Mouse (Mus musculus) heart, postnatal 14 days (tissue): ENCODE data around the gene Gnb3. TPM values are rescaled to one million over a fixed set of nuclear protein-coding genes. Genes with fewer than 3 reads are reported as not detected.
A peak's percentile ranks its signal among the peaks of the same experiment; 100 is the strongest.
"Not testable (repeated sequence)": the region's sequence is repeated elsewhere in the genome, so short reads cannot be mapped to it uniquely, and the experiment has no call there.

Experiments used
- DNase-seq, 2 experiments: peaks; one replicate each; pipeline ENCODE4 v3.0.0; 2021 to 2022
- intact Hi-C: fragments of 180-260 bp; cut with DNase I; formaldehyde crosslinking; loops from one replicate; pipeline ENCODE4 v1.15.1; 2025
- total RNA-seq, 2 experiments: library from RNA; stranded (reverse); gene quantifications; 2 replicates each; pipeline ENCODE4 v1.2.3; 2021

Gnb3 gene
- total RNA-seq, 2 experiments from 2014 or later: 2.8 to 3.3 TPM

DNA sequence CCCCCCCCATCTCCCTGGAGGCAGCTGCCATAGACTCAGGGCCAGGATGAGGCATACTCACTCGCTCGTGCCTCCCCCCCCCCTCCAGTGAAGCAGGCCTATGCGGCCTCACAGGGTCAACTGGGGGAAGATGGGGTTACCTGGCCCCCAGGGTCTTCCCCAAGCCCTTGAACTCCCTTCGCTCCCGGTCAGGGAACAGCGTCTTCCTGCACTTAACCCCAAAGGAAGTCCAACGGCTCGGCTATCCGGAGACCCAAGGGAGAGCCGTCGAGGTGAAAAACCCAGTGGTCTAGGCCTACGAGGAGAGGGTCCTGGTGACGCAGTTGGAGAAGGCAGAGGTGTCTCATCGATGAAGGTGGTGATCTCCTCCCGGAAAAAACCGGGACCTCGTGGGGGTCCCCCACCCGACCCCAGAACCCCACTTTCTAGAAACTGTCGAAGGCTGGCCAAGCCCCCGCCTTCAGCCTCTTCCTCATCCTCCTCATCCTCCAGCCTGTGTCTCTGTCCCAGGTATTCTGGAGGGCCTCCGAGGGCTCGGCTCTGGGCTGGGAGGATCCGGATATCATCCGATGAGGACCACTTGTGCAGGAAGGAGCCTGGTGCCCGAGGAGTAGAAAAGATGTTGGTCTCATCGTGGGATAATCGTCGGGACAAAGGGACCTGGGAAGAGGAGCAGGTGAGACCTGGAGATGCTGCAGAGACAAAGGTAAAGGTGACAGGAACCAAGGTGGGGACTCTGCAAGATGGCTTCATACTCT is 18.7 kb upstream of the Gnb3 start:
- DNase-seq: no peak
- intact Hi-C loops: loop anchor here (1.0 to 10.0 kb wide), 2 partner anchors 72 to 106 kb away; partner anchors contain the start of gene Cops7a

DNA sequence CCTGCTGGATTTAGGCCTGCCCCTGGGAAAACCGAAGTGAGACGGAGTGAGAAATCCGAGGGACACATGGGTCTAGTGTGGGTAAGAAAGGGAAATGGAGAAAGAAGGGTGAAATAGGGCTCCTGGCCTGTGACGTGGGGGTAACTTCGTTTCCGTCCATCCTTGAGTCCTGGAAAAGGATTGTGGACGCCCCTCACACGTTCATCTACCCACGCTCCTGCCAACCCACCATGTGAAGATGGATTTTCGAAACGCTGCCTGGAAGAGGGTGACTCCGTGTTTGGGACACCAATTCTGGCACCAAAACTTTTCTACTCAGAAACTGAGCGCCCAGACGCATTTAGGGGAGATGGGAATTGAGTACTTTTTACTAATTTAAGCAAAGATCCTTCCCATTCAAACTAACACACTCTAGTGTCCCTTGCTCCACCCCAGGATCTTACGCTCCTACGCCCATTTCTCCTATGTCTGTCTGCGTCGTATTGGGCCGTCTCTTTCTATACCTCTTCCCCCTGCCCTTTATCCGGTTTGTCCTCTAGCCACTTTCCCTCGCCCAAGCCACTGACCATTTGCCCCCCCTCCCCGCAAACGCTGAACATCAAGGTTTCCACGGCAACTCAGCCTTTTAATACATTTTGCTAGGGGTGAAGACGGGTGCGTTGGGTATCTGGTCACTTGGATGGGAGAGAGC is 17.9 kb upstream of the Gnb3 start:
- intact Hi-C loops: loop anchor here (10.0 kb wide), 1 partner anchor 107 kb away; the partner anchor contains the start of gene Cops7a
- DNase-seq: no peak

DNA sequence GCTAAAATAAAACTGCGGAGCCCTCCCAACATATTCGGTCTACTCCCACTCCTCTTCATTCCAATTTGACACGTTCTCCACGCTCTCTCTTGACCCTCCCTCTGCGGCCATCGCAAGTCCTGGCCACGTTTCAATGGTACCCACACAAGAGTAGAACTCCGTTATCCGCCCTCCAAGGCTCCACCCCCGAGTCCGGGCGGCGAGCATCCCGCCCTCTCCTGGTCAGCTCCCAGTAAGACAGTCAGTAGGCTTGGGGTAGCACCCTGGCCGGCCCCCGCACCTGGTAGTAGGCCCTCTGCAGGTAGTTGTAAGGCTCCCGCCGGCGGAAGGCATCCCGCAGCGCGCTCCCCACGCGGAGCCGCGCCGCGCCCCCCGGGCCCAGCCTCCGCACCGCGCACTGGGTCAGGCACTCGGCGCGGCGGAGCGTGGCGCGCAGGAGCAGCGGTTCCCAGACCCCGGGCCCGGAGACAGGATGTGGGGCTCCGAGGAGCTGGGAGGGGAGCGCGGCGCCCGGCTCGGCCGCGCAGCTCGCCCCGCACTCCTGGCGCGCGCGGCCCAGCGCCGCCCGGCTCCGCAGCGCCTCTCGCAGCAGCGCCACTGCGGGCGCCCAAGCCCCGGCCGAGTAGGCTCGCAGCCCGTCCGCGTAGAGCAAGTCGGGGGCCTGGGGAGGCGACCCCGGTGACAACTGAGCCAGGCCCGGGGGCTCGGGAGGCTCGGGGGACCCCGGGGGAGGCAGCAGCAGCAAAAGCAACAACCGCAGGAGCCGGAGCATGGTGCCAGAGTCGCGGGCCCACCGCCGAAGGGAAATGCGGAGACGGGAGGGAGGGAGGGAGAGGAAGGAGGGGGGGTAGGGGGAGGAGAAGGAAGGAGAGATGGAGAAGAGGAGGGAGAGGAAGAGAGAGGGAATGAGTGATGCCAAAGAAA is 17.1 kb upstream of the Gnb3 start, which contains the start of gene P3h3:
Gene P3h3 (minus strand): TSS at position 837 of the 924 bp plus-strand sequence.
- intact Hi-C loops: loop anchor here (10.0 kb wide), 1 partner anchor 108 kb away; the partner anchor contains the start of gene Cops7a
- peak; percentile 82 to 86 for DNase-seq

GRCm38 (mm10) chr6:124856321-124856720 is 16.2 kb upstream of the Gnb3 start:
- DNase-seq: no peak
- intact Hi-C loops: loop anchor here (10.0 kb wide), 1 partner anchor 108 kb away; the partner anchor contains the start of gene Cops7a

- intact Hi-C loops: loop anchor here (10.0 kb wide), 1 partner anchor 110 kb away; the partner anchor contains the start of gene Cops7a
- no peak for DNase-seq
These were observed 14.6 kb upstream of the Gnb3 start for GRCm38 (mm10) chr6:124854647-124855046.

DNA sequence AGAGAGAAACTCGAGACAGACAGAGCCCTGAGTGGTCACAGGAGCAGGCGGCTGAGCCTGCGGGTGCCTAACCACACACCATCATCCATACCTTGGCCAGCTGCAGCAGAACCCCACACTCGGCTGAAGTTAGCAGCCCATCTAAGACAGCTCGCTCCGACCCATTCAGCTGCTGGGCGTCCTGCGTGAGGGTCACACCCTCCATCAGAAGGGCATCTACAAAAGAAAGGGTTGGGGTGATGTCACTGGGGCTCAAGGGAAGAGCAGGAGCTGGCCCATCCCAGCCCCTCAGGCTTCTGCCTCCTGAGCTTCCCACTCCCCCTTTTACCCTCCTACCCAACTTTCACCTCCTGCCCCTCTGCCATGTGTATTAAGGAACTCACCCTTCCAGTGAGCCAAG is 10.5 kb upstream of the Gnb3 start:
- intact Hi-C loops: loop anchor here (10.0 kb wide), 1 partner anchor 114 kb away; the partner anchor contains the start of gene Cops7a

GRCm38 (mm10) chr6:124847305-124847704 is 7.2 kb upstream of the Gnb3 start:
- DNase-seq: peak; percentile 89 to 97
- intact Hi-C loops: loop anchor here (5.0 kb wide), 1 partner anchor 235 kb away; no protein-coding TSS in a partner anchor

More for the DNA sequence above, 10.5 kb upstream of the Gnb3 start:
- no peak for DNase-seq

- DNase-seq: peak; percentile 36 to 49
- intact Hi-C loops: no loop called here
These were observed 270 bp downstream of the Gnb3 start for GRCm38 (mm10) chr6:124839805-124840204.

DNA sequence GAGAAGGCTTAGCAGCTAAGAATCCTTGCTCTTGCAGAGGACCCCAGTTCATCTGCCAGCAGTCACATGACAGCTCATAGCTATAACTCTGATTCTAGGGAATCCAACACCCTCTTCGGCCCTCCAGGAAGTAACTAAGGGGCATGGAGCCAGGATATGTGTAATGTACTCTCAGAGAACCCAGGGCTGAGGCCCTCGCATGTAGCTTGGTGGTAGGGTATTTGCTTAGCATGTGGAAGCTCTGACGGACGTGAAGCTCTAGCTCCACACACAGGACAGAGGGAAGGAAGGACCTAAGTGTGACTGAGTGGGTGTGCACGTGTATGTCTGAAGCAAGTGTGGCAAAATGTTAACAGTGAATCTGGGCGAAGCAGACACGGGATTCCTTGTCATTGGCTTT is 3.7 kb downstream of the Gnb3 start:
- intact Hi-C loops: no loop called here
- no peak for DNase-seq

DNA sequence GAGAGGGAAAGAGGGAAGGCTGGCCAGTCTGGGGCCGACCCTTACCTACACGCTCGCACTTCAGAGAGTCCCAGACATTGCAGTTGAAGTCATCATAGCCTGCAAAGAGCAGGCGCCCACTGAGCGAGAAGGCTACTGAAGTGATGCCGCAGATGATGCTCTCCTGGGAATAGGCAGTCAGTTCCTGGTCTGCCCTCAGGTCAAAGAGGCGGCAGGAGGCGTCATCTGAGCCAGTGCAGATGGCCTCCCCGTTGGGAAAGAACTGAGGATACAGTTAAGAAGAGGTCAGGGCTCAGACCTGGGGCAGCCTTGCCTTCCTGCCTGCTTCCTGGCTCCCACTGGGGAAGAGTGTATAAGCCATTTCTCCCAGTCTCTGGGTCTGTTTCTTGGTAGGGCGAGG is 4.5 kb downstream of the Gnb3 start:
- intact Hi-C loops: no loop called here
- no peak for DNase-seq

- intact Hi-C loops: no loop called here
- DNase-seq: no peak
These were observed 5.5 kb downstream of the Gnb3 start for GRCm38 (mm10) chr6:124834512-124835081.

GRCm38 (mm10) chr6:124831649-124832048 is 8.4 kb downstream of the Gnb3 start:
- no peak for DNase-seq
- intact Hi-C loops: no loop called here

GRCm38 (mm10) chr6:124831199-124831598 is 8.9 kb downstream of the Gnb3 start:
- DNase-seq, intact Hi-C loops: not testable (repeated sequence)

DNA sequence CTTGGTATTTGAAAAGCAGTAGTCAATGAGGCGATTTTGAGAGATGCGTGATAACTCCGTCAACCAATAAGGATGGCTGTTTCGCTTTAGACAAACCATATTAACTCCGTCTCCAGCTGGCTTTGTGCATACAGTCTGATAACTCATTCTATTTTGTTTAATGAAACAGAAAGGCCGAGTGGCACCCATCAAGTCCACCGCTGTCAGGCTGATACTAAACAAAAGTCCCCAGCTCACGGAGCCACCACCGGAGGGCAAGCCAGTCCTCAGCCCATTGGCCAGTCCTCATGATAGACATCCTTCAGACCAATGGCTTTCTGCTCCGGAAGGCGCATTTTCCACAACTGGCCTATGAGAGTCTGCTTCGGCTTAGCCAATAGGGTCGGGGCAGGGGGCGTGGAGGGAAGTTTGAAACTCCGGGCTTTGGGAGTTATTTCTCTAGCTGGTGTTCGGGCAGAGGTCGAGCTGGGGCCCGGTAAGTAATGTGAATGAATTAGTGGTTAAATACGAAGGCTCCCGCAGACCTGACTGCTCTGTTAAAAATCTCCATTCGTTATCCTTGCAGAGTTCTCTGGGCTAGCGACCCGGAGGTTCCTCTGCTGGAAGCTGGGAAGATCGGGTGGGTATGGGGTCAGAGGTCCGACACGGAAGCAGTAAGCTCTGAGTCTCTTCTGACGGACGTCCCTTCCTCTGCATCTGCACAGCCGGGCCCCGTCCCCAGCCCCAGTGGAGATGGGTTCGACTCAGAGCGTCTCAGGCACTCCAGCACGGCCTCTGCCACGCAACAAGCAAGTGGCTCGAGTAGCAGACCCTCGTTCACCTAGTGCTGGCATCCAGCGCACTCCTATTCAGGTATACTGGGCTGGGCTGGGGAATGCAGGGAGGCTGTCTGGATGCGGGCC is 10.0 kb downstream of the Gnb3 start:
- intact Hi-C loops: no loop called here
- peak; percentile 89 to 92 for DNase-seq

- intact Hi-C loops: no loop called here
- peak; percentile 96 to 97 for DNase-seq
These were observed 10.9 kb downstream of the Gnb3 start, which contains the start of the genes Usp5 and Cdca3 for GRCm38 (mm10) chr6:124828868-124829798. Gene Usp5, minus strand, starts transcription at chr6:124829484. Gene Cdca3, plus strand, starts transcription at chr6:124829547.

DNA sequence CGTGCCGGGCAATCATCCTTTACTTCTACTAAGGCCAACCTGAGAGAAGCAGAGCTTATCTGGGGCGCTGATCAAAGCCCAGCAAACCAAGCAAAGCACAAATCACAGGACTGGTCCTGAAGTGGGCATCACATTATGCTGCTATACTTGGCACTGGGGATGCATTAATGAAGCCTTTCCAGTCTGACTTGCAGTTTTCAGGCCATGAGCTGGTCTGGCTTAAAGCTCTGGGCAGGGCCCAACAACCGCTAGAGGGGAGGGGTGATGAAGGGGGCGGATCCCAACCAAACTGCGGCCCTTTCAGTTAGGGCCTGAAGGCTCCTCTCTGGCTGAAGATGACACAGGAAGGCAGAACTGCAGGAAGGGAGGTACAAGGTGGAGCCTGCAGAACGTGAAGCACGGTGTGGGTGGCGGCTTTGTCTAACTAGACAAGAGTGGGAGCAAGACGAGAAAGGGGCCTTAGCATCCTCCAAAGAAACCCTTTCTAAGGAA is 11.9 kb downstream of the Gnb3 start:
- intact Hi-C loops: no loop called here
- DNase-seq: peak; percentile 34 to 39

GRCm38 (mm10) chr6:124822049-124822448 is 18.0 kb downstream of the Gnb3 start:
- intact Hi-C loops: no loop called here
- no peak for DNase-seq
